Mouse (Mus musculus): ENCODE measurements at regions not wholly inside any gene's neighbourhood (a gene's known extent, or its start where the extent isn't known, plus 50 kb on each side); places are given as distances from the start of the nearest gene placed in this dataset.

GRCm38 (mm10) chr1:143054451-143055024 lies 585.9 kb upstream of the B3galt2 start:
- no peak overlapping the region for H3K9ac ChIP-seq (ENCODE audit: low read length)
- no peak overlapping the region for H3K4me2 ChIP-seq
- DNase-seq (ENCODE audit: low spot score, missing footprints) = no peak
- no peaks in the 10 kb centered on the region for H3K4me1 ChIP-seq (ENCODE audit: control insufficient read depth, insufficient read depth, low read length)
- no peaks in the 10 kb centered on the region for H3K36me3 ChIP-seq (ENCODE audit: control insufficient read depth, insufficient read depth, low read length)
- no peaks in the 10 kb centered on the region for H3K9me3 ChIP-seq (ENCODE audit: control insufficient read depth, low read length)
- 86% methylated on average over 3 of the region's 3 CpGs for WGBS
- H3K4me3 ChIP-seq (ENCODE audit: low read depth, low read length) = no peak overlapping the region
- H3K27ac ChIP-seq (ENCODE audit: low read depth, low read length) = no peak overlapping the region
- no peak for ATAC-seq (ENCODE audit: low FRiP score)
- no peaks in the 10 kb centered on the region for H3K27me3 ChIP-seq (ENCODE audit: control insufficient read depth, insufficient read depth, low read length)

DNA sequence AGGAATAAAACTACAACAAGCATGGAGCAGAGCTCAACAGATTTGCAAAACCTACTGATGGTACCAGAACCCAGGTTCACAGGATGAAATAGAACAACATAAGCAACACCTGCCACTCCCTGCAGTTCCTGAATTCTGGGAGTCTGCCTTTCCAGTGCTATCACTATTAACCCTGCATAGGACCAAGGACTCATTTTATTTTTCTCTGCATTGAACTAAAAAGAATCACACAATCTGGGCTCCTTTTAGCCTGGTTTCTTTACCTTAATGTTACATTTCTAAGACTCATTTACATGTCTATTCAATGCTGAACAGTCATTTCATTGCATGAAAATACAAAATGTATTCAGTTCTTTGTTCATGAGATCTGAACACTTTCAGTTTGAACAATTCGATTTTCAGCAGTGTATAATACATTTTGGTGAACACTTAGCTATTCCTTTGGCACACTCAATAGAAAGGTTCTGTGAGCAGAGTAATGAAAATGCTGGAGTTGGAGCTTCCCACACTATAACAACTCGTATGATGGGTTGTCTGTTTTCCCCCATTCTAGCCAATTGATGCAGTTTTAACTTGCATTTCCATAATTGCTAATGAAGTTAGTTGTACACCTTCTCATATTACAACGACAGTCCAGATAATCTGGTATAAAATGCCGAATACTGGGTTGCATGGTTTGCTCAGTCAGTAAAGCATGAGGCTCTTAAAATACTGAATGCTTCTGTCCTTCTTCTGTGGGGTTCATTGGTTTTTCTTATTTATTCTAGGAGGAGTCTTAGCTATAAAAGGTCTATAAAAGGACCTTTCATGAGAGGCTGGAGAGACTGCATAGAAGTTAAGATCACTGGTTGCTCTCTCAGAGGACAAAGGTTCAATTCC lies 579.5 kb upstream of the B3galt2 start:
- Histone ChIP-seq H3K27me3 (ENCODE audit: control insufficient read depth, insufficient read depth, low read length) (no peaks in the 10 kb centered on the region), H3K9me3 (ENCODE audit: control insufficient read depth, low read length) (no peaks in the 10 kb centered on the region), H3K27ac (ENCODE audit: low read depth, low read length) (no peak overlapping the region), H3K4me2 (no peak overlapping the region), H3K4me3 (ENCODE audit: low read depth, low read length) (no peak overlapping the region), H3K4me1 (ENCODE audit: control insufficient read depth, insufficient read depth, low read length) (no peaks in the 10 kb centered on the region; the same call in 1 of the 2 replicates), H3K36me3 (ENCODE audit: control insufficient read depth, insufficient read depth, low read length) (no peaks in the 10 kb centered on the region), H3K9ac (ENCODE audit: low read length) (no peak overlapping the region)
- 52% methylated on average over 4 of the region's 4 CpGs for WGBS
- DNase-seq (ENCODE audit: low spot score, missing footprints) (peak; percentile 81), ATAC-seq (ENCODE audit: low FRiP score) (peak; percentile 81)

- no peak overlapping the region for H3K4me3 ChIP-seq (ENCODE audit: low read depth, low read length)
- ATAC-seq (ENCODE audit: low FRiP score) = no peak
- DNase-seq (ENCODE audit: low spot score, missing footprints) = no peak
- H3K4me2 ChIP-seq = no peak overlapping the region
- H3K9me3 ChIP-seq (ENCODE audit: control insufficient read depth, low read length) = no peaks in the 10 kb centered on the region
- H3K9ac ChIP-seq (ENCODE audit: low read length) = no peak overlapping the region
- H3K27ac ChIP-seq (ENCODE audit: low read depth, low read length) = no peak overlapping the region
- H3K27me3 ChIP-seq (ENCODE audit: control insufficient read depth, insufficient read depth, low read length) = no peaks in the 10 kb centered on the region
- no peaks in the 10 kb centered on the region for H3K36me3 ChIP-seq (ENCODE audit: control insufficient read depth, insufficient read depth, low read length)
- H3K4me1 ChIP-seq (ENCODE audit: control insufficient read depth, insufficient read depth, low read length) = no peaks in the 10 kb centered on the region; the same call in 1 of the 2 replicates
Measured at GRCm38 (mm10) chr1:143065493-143065892, 575.0 kb upstream of the B3galt2 start.

DNA sequence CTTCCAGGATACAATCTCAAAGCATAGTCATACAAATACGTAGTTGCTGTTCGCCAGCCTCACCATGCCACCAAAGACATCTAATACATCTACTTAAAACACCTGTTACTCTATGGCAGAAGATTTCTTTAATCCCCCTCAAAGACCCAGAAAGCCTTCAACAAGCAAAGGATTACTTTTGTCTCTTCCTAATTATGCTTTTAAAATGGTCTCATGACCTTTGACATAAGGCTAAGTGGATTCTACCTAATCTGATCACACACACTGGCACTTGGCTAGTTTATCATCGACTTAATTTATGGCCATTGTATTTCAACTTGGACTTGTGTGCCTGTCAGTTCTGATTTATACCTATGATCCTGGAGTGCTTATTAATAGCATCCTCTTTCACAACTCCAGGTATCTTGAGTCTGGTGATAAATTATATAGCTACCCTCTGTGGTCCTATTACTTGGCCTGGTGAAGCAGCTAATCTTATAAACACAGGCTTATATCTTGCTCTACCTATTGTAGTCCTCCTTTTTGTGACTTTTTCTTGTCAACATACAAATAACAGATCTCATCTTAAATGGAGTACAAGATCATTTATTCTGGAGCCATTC lies 568.6 kb upstream of the B3galt2 start:
- H3K4me1 ChIP-seq (ENCODE audit: control insufficient read depth, insufficient read depth, low read length) = no peaks in the 10 kb centered on the region
- WGBS = 57% methylated on average over 3 of the region's 3 CpGs
- H3K27ac ChIP-seq (ENCODE audit: low read depth, low read length) = no peak overlapping the region
- H3K4me3 ChIP-seq (ENCODE audit: low read depth, low read length) = no peak overlapping the region
- DNase-seq (ENCODE audit: low spot score, missing footprints) (peak; percentile 57), ATAC-seq (ENCODE audit: low FRiP score) (no peak)
- no peak overlapping the region for H3K9ac ChIP-seq (ENCODE audit: low read length)
- H3K36me3 ChIP-seq (ENCODE audit: control insufficient read depth, insufficient read depth, low read length) = no peaks in the 10 kb centered on the region
- no peaks in the 10 kb centered on the region for H3K27me3 ChIP-seq (ENCODE audit: control insufficient read depth, insufficient read depth, low read length)
- H3K4me2 ChIP-seq = no peak overlapping the region
- no peaks in the 10 kb centered on the region for H3K9me3 ChIP-seq (ENCODE audit: control insufficient read depth, low read length)

- no peak overlapping the region for H3K4me3 ChIP-seq (ENCODE audit: low read depth, low read length)
Measured at GRCm38 (mm10) chr1:143074999-143075398, 565.5 kb upstream of the B3galt2 start.

DNA sequence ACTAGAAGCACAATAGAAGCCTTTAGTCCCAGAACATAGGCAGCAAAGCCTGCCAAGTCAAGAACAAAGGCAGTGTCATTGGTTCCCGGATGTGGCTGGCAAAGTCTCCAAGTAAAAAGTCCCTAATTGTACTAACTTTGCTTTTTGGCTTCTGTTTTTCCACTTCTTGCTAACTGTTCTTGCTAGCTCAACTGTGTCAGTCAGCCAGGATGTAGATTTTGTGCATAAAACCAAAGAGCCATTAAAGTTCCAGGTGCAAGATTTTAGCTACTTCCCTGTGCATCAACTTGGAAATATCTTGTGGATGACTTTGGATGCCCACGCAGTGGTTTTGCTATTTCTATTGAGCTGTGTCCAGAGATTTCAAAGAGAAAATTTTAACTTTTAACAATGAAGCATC lies 560.0 kb upstream of the B3galt2 start:
- Histone ChIP-seq H3K9ac (ENCODE audit: low read length) (no peak overlapping the region), H3K36me3 (ENCODE audit: control insufficient read depth, insufficient read depth, low read length) (no peaks in the 10 kb centered on the region), H3K4me1 (ENCODE audit: control insufficient read depth, insufficient read depth, low read length) (no peaks in the 10 kb centered on the region), H3K4me2 (no peak overlapping the region), H3K27ac (ENCODE audit: low read depth, low read length) (no peak overlapping the region), H3K9me3 (ENCODE audit: control insufficient read depth, low read length) (no peaks in the 10 kb centered on the region), H3K27me3 (ENCODE audit: control insufficient read depth, insufficient read depth, low read length) (no peaks in the 10 kb centered on the region), H3K4me3 (ENCODE audit: low read depth, low read length) (no peak overlapping the region)
- 87% methylated on average over 2 of the region's 2 CpGs for WGBS
- ATAC-seq (ENCODE audit: low FRiP score) (no peak), DNase-seq (ENCODE audit: low spot score, missing footprints) (no peak)

More at GRCm38 (mm10) chr1:143074999-143075398, 565.5 kb upstream of the B3galt2 start:
- Histone ChIP-seq H3K9me3 (ENCODE audit: control insufficient read depth, low read length) (no peaks in the 10 kb centered on the region), H3K4me2 (no peak overlapping the region), H3K9ac (ENCODE audit: low read length) (no peak overlapping the region), H3K4me1 (ENCODE audit: control insufficient read depth, insufficient read depth, low read length) (no peaks in the 10 kb centered on the region), H3K27me3 (ENCODE audit: control insufficient read depth, insufficient read depth, low read length) (no peaks in the 10 kb centered on the region), H3K36me3 (ENCODE audit: control insufficient read depth, insufficient read depth, low read length) (no peaks in the 10 kb centered on the region), H3K27ac (ENCODE audit: low read depth, low read length) (no peak overlapping the region)
- ATAC-seq (ENCODE audit: low FRiP score) (no peak), DNase-seq (ENCODE audit: low spot score, missing footprints) (no peak)
- WGBS = 79% methylated on average over 4 of the region's 4 CpGs

DNA sequence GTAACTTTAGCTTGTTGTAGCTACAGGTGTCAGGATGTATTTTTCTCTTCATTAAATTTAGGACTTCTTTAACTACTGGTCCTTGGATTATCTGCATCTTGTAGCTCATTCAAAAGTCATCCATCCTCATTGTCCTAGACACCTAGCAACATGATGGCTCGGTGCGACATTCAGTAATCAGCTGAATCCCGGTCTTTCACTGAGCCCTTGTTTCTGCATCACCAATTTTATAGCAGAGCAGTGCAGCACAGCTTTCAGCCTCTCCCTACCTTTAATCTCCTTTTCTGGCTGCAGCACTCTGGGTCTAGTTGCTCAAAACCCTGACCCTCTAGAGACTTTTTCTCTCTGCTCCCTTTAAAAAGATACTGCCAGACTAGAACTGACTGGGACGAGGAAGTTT lies 543.6 kb upstream of the B3galt2 start:
- no peak overlapping the region for H3K9ac ChIP-seq (ENCODE audit: low read length)
- ATAC-seq (ENCODE audit: low FRiP score) (no peak), DNase-seq (ENCODE audit: low spot score, missing footprints) (no peak)
- H3K4me3 ChIP-seq (ENCODE audit: low read depth, low read length) = no peak overlapping the region
- H3K27ac ChIP-seq (ENCODE audit: low read depth, low read length) = no peak overlapping the region
- no peaks in the 10 kb centered on the region for H3K9me3 ChIP-seq (ENCODE audit: control insufficient read depth, low read length)
- H3K36me3 ChIP-seq (ENCODE audit: control insufficient read depth, insufficient read depth, low read length) = no peaks in the 10 kb centered on the region
- 70% methylated on average over 4 of the region's 4 CpGs for WGBS
- H3K27me3 ChIP-seq (ENCODE audit: control insufficient read depth, insufficient read depth, low read length) = no peaks in the 10 kb centered on the region
- no peak overlapping the region for H3K4me2 ChIP-seq
- H3K4me1 ChIP-seq (ENCODE audit: control insufficient read depth, insufficient read depth, low read length) = no peaks in the 10 kb centered on the region

GRCm38 (mm10) chr1:143098307-143098706 lies 542.2 kb upstream of the B3galt2 start:
- ATAC-seq (ENCODE audit: low FRiP score) = no peak
- H3K4me3 ChIP-seq (ENCODE audit: low read depth, low read length) = no peak overlapping the region
- no peak overlapping the region for H3K27ac ChIP-seq (ENCODE audit: low read depth, low read length)
- no peaks in the 10 kb centered on the region for H3K36me3 ChIP-seq (ENCODE audit: control insufficient read depth, insufficient read depth, low read length)
- H3K27me3 ChIP-seq (ENCODE audit: control insufficient read depth, insufficient read depth, low read length) = no peaks in the 10 kb centered on the region
- DNase-seq (ENCODE audit: low spot score, missing footprints) = no peak
- no peaks in the 10 kb centered on the region for H3K4me1 ChIP-seq (ENCODE audit: control insufficient read depth, insufficient read depth, low read length)
- no peaks in the 10 kb centered on the region for H3K9me3 ChIP-seq (ENCODE audit: control insufficient read depth, low read length)
- no peak overlapping the region for H3K9ac ChIP-seq (ENCODE audit: low read length)
- no peak overlapping the region for H3K4me2 ChIP-seq

- Histone ChIP-seq H3K27me3 (ENCODE audit: control insufficient read depth, insufficient read depth, low read length) (no peaks in the 10 kb centered on the region), H3K9me3 (ENCODE audit: control insufficient read depth, low read length) (no peaks in the 10 kb centered on the region), H3K4me3 (ENCODE audit: low read depth, low read length) (no peak overlapping the region), H3K36me3 (ENCODE audit: control insufficient read depth, insufficient read depth, low read length) (no peaks in the 10 kb centered on the region), H3K4me2 (no peak overlapping the region), H3K27ac (ENCODE audit: low read depth, low read length) (no peak overlapping the region), H3K4me1 (ENCODE audit: control insufficient read depth, insufficient read depth, low read length) (no peaks in the 10 kb centered on the region), H3K9ac (ENCODE audit: low read length) (no peak overlapping the region)
- no peak for DNase-seq (ENCODE audit: low spot score, missing footprints)
- ATAC-seq (ENCODE audit: low FRiP score) = no peak
Measured at GRCm38 (mm10) chr1:143122185-143122584, 518.3 kb upstream of the B3galt2 start.
